Mouse (Mus musculus) cerebellum, postnatal 36 days (tissue): ENCODE measurements around the gene Klhdc4.

Experiments used
- DNase-seq, 2 experiments: peaks; one replicate each; pipeline ENCODE4 v3.0.0; 2021 to 2022; ENCODE audit warnings: mixed read lengths in 2 of 2

The Klhdc4 gene

DNA sequence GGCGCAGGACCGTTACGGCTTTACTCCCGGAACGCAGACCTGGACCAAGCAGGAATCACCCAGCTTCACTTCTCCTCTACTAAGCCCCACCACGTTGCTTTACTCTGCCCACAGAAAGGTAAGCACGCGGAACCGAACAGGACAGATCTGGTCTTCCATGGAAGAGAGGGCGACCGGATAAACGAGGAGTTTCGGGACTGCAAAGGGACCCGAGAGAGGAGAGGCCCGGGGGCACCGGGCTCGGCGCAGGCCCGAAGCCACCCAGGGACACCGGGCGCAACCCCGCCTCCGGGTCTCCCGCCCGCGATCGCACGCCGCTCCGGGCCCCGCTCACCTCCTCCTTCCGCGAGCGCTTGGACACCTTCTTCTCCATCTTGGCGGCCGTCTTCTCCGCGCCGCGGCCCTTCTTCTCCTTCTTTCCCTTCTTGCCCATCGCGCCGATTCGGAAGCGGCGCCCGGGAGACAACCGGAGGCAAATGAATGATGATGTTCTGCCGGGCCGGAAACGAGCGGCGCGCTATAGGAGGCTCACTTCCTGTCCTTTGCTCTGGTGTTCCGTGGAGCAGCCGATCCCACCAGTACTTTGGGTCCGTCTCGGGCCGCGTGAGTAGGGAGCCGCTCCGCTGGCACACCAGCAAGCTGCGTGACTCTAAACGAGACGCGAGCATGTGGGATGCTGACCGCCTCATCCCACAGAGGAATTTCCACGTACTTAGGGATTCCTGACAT is at the start of gene Klhdc4:
Klhdc4 (minus strand) TSS at position 522 of the 729 bp plus-strand sequence.
- DNase-seq: peak; percentile 88 to 95

DNA sequence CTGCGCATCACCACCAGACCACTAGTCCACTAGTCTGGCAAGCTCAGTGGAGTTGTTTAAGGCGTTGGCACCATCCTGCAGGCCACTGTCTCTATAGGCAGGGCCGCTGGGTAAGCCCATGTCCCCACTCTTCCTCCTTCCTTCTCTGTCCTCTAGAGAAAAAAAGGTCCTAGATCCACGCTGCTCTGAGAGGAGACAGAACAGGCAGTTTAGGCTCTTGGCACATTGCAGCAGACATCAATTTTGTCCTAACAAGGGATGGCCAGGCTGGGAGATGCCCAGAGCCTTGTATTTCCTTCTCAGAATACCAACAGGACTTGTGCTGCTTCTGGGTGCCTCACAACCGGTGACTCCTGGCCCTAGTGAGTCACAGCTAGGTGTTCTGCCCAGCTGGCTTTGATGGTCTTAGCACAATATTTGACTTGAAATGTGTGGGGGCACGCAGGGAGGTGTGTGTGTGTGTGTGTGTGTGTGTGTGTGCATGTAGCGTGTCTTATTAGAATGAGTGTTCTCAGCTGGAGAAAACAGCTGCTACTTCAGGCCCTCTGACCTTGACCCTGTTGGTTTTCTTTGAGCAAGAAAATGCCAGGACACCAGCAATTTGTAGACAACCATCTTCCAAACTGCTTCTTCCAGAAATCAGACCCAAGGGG is 48.6 kb upstream of the Klhdc4 start:
- DNase-seq: no peak

- no peak for DNase-seq
Observed at GRCm38 (mm10) chr8:121877212-121877611, 47.8 kb upstream of the Klhdc4 start.

DNA sequence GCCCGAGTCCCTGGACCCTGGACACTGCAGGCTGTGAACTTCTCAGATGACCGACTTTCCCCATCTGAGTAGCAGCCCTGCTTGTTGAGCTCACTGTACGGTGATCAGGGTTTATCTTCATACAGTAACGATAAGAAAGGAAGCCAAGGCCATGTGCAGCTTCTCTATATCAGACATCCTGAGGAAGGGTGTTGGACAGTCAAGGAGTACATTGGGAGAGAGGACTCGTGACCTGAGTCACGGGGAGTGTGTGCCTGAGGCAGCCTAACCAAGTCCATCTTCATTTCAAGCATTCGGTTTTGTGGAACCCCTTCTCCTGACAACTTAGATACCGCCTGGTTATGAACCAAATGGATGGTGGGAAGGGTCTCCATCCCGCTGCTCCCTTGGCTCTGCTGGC is 46.1 kb upstream of the Klhdc4 start:
- DNase-seq: no peak

GRCm38 (mm10) chr8:121875045-121875444 is 45.7 kb upstream of the Klhdc4 start:
- DNase-seq: no peak

DNA sequence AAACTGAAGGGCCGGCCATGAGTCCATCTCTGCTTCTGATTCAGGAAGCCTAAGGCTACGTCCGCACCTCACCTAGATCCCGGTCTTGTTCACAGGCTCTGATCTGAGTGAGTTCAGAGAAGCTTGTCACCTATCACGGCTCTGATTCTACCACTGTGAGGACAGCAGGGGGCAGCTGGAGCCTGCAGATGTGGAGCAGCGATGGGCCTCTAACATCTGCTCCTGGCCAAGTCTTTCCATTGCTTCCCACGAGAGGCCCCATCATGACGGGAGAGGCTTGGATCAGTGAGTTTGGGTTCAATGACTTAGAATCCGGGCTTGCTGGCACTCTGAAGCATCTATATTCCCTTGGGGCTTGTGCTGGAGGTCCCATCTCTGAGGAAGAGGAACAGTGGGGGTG is 44.7 kb upstream of the Klhdc4 start:
- no peak for DNase-seq

- no peak for DNase-seq
Observed at GRCm38 (mm10) chr8:121871833-121872440, 42.6 kb upstream of the Klhdc4 start.

GRCm38 (mm10) chr8:121870190-121870589 is 40.8 kb upstream of the Klhdc4 start:
- DNase-seq: no peak

DNA sequence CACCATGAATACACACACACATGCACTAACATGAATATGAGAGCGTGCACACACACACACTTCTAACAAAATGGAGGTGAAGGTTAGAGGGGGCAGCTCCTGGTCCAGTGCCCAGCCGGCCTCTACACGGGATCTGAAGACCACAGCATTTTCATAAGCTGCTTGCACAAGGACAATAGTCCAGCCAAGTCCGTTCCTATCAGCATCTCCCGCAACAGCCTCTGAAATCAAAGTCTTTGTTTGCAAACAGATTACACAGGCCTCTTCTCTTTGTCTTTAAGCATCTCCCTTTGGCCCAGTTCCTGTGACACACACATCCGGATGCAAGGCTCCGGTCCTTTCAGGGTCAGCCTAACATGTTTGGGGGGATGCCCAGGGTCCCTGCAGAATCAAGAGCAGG is 39.5 kb upstream of the Klhdc4 start:
- no peak for DNase-seq

DNA sequence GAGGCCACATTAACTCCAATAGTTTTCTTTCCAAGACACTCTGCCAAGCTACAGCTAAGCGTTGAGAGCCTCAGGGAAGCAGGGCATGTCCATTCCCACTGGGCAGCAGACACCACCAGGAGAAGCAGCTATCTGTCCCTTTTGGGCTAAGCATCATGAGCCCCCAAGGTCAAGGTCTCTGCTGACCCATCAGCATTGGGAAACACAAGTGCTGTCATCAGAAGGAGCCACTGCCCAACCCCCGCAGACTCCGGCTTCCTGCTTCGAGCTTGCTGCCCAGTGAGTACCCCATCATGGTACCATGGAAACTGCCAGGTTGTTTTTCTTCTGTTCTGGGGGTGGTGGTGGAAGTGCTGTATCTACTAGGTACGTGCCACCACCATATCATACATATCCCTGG is 38.8 kb upstream of the Klhdc4 start:
- no peak for DNase-seq

GRCm38 (mm10) chr8:121865356-121865755 is 36.0 kb upstream of the Klhdc4 start:
- DNase-seq: no peak

GRCm38 (mm10) chr8:121861806-121862548 is 32.6 kb upstream of the Klhdc4 start:
- DNase-seq: peak; percentile 61 to 62

DNA sequence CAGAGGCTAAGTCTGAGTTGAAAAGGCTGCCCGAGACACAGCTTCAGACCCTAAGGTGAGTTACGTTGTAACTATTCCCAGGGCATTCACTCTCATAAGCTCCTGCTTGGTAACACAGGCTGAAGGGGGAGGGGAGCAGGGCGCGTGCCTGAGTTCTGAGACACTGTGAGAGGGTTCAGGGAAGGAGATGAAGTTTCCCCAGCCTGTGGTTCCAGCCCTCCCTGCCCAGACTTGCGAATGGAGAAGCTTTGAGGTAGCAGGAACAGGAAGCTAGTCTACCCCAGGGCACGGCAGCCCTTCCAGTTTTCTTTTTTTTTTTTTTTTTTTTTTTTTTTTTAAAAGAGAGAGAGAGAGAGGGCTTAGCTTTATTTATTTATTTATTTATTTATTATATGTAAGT is 31.9 kb upstream of the Klhdc4 start:
- DNase-seq: no peak

GRCm38 (mm10) chr8:121857747-121858146 is 28.4 kb upstream of the Klhdc4 start:
- no peak for DNase-seq

- DNase-seq: peak; percentile 91 to 93
Observed at GRCm38 (mm10) chr8:121857331-121857730, 28.0 kb upstream of the Klhdc4 start.

DNA sequence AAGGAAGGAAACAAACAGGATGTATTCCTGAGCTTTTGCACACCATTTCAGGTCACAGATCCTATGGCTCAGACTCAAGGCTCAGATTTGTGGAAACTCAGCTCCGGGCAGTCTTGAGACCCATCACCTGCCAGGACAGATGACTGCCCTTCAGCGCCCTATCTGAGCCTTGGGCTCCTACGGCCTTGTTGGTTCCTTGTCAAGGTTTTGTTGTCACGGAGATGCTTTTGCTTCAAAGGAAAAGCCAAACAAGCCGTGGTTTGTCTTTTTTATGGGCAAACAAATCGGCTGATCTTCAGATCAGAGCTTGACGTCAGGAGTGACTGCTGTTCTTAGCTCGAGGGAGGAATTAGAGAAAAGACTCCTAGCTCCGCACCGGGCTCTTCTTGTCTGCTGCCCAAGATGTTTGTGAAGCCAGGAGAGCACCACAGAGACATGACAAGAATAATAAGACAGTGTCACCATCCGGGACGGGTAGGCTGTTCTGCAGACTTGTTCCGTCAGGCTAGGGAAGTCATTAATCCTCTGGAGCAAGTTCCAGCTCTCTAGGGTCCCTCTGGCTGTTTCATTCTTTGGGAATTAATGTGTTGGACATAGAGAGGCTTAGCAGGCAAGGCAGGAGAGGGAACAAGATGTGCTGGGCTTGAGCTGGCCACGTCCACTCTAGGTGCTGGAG is 26.8 kb upstream of the Klhdc4 start:
- DNase-seq: no peak

- no peak for DNase-seq
Observed at GRCm38 (mm10) chr8:121853586-121853985, 24.2 kb upstream of the Klhdc4 start.

DNA sequence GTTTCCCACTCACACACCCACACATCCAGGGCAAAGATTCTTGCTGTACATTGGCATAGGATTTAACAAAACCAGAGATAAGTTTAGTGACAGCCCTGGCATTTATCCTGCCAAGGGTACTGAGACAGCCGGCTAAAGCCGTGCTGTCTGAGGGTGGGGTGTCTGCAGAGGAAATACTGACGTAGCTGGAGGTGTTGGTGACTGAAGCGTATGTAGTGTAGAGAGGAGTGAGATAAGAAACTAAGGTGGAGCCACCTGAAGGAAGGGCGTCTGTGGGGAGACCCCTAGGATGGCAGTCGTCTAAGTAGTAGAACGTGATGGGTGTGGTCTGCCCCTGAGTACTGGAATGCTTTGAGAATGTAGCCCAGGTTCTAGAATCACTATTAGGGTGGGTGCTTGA is 23.1 kb upstream of the Klhdc4 start:
- DNase-seq: no peak

DNA sequence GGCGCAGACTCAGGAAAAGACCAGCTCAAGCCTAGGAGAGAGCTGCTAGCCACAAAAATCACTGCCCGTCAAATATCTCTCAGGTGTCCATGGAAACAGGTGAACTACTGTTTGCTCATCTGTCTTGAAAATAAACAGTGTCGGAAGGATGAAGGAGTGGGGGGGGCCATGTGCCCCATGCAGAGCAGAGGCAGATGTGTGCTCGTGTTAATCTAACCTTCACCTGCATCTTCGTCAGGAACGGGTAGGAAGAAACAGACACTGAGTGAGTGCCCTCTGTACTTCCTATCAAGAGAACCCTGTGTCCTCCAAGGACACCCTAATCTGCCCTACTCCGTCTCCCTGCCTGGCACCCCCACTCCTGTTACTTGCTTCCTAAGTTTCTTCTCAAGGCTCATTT is 22.3 kb upstream of the Klhdc4 start:
- no peak for DNase-seq

- peak; percentile 98 to 99 for DNase-seq
Observed at GRCm38 (mm10) chr8:121850821-121851470, 21.6 kb upstream of the Klhdc4 start.

DNA sequence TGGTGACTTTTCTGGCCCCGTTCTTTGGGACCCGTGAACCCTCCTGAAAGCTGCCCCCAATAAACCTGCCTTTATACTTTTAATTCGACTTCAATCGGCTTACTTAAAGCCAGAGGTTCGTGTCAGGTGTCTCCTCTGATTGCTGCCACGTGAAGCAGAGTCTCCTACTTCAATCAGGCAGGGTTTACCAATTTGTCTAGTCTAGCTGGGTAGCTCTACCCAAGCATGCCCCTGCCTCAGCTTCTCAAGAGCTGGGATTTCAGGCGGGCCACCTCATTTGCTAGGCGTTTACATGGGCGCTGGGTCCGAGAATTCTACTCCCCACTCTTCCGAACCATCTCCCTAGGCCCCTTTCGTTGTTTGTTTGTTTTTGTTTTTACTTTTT is 21.1 kb upstream of the Klhdc4 start:
- no peak for DNase-seq

- peak; percentile 80 to 86 for DNase-seq
Observed at GRCm38 (mm10) chr8:121850018-121850417, 20.6 kb upstream of the Klhdc4 start.
